Mouse (Mus musculus) cerebellum, adult 11 months (tissue): Measurements from ENCODE around the gene Prrt3.

ENCODE experiments used
- DNase-seq: peaks from one replicate; pipeline ENCODE4 v3.0.0; 2022

The Prrt3 gene

DNA sequence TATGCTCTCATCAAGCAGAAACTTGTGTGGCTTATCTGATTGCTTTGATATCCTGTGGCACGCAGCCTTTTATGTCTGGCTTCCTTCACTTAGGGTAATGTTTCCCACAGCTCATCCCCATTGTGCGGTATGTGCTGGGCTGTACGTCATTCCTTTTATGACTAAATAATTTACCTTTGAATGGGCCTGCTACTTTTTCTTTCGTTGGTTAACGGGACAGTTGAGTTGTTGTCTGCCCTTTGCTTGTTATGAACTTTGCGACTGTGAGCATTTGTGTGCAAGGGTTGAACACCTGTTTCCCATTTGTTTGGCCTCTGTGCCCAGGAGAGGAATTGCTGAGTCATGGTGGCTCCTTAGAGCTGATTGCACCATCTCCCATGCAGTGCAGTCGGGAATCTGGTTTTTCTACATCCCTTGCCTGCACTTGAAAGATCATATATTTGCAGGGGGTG, 14.6 kb downstream of the Prrt3 start:
- DNase-seq = no peak

DNA sequence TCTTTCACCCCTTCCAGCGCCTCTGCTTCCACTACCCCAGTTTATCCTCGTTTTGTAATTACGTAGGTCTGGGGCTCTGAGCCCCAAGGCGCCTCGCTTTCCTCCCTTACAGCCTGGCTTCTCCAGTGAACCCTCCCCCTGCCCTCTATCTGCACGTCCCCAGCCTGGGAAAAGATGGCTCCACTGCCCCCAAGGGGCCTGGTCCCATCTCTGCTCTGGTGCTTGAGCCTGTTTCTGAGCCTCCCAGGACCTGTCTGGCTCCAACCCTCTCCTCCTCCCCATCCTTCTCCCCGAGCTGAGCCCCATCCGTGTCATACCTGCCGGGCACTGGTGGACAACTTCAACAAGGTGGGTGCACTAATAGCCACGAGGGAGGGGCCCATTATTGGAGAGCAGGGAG, 18.0 kb downstream of the Prrt3 start:
- no peak for DNase-seq

DNA sequence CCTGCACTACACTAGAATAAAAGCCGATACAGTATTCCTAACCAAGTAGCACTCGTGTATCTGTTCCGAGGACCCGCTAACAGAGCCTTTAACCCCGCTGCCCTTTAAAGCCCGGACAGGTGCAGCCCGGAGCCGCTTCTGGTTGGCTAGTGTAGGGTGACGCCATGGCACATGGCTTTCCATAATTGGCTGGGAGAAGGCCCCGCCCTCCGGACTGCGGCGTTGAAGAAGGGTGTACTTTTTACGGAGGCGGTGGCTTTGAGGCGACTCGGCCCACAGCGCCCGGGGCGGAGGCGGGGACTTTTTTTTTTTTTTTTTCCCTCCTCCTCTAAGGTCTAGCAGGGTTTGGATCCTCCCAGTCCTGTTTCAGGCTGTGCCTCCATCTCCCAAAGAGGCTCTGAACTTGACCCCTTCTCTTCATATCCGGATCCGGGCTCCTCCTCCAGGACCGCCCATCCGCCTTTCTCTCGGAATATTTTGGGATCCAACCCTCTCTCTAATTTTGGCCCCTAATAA, 18.6 kb downstream of the Prrt3 start, which contains the start of gene Creld1:
Gene Creld1 (plus strand): TSS at position 198 of the 516 bp plus-strand sequence.
- DNase-seq = peak; percentile 95

DNA sequence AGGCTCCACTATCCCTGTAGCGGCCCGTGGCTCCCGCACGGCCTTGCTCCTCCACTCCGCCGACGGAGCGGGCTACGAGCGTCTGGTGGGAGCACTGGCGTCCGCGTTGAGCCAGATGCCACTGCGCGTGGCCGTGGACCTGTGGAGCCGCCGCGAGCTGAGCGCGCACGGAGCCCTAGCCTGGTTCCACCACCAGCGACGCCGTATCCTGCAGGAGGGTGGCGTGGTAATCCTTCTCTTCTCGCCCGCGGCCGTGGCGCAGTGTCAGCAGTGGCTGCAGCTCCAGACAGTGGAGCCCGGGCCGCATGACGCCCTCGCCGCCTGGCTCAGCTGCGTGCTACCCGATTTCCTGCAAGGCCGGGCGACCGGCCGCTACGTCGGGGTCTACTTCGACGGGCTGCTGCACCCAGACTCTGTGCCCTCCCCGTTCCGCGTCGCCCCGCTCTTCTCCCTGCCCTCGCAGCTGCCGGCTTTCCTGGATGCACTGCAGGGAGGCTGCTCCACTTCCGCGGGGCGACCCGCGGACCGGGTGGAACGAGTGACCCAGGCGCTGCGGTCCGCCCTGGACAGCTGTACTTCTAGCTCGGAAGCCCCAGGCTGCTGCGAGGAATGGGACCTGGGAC, 19.1 kb downstream of the Prrt3 start:
- peak; percentile 61 for DNase-seq

DNA sequence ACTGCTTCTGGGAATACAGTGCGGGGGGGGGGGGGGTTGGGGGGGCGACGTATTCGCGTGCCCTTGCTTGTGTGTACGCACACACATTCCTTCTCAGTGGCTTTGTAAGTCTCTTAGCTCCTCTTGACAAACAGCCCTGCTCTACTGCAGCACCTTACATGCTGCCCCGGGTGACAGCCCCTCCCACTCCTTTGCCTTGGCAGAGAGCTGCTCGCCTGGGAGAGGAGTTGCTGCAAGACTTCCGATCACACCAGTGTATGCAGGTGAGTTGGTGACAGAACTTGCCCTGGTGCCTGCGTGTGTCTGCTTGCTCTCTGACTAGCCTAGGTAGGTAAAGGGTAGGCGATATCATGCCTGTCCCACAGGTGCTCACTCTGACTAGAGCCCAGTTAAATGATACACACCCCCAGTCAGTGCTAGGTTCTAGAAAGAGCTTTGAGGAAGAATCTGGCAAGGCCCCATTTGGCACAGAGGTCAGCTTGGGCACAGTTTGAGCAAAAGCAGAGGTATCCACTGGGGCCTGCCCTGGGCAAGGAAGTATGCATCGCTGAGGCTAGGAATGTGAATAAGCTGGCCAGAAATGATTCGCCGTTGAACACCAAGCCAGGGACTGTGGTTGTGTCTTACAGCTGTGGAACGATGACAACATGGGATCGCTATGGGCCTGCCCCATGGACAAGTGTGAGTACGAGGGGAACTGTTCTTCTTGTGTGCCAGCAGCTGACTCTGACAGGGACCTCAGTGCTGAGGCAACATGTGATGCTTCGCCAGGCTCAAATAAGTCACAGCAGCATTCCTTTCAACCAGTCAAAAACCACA, 21.0 kb downstream of the Prrt3 start:
- no peak for DNase-seq

DNA sequence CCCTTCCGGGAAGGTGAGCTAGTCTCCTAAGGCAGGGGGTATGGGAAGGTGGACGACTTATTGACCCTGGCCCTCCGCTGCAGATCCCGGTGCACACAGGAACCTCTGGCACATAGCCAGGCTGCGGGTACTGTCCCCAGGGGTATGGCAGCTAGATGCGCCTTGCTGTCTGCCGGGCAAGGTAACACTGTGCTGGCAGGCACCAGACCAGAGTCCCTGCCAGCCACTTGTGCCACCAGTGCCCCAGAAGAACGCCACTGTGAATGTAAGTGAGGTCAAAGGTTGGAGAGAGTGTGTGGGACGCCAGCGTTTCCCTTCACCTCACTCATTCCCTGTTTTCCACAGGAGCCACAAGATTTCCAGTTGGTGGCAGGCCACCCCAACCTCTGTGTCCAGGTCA, 22.8 kb downstream of the Prrt3 start:
- no peak for DNase-seq

DNA sequence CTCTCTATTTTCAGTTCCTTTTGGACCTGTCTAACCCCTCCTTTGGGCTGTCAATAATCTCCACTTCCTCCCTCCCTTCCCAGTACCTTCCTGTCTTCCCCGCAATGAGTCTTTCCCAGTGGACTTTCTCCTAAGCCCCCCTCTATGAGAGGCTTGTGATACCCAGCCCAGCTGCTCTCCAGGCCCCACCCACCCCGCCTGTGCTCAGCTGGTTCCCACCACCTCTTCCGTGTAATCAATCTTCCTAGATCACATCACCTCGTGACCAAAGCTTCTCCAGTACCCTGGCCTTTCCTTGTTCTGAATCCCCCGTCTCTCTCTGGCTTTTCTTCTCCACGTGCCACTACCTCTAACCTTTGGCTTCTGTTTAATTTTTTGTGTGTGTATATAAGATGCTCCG, 24.4 kb downstream of the Prrt3 start:
- no peak for DNase-seq

DNA sequence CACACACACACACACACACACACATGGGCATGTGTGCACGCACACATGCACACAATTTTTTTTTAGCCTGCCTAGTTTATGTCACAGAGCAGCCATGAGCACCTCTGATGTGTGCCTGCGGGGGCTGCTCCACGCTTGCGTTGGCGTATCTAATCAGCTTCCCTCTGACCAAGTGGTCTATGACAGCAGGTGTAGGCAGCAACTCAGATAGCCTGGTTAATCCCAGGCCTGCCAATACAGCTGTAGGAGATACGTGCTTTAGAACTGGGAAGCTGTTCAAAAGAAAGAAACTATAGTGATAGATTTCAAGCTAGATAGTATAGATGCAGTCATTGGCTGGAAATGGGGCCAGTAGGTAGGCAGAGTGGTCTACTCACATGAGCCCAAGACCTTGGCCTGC, 28.0 kb downstream of the Prrt3 start:
- DNase-seq = no peak

DNA sequence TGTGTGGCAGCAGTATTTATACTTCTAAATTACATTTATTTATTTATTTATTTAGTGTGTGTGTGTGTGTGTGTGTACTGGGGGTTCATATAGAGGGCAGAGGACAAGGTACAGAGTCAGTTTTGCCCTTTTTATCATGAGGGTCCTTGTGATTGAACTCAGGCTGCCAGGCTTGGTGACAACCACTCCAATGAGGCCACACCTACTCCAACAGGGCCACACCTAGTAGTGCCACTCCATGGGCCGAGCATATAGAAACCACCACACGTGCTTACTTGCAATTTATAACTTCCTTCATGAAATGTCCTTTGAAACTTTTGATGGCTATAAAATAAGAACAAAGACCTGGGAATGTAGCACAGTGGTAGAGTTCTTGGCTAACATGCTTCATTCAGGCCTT, 28.5 kb downstream of the Prrt3 start:
- DNase-seq = no peak

DNA sequence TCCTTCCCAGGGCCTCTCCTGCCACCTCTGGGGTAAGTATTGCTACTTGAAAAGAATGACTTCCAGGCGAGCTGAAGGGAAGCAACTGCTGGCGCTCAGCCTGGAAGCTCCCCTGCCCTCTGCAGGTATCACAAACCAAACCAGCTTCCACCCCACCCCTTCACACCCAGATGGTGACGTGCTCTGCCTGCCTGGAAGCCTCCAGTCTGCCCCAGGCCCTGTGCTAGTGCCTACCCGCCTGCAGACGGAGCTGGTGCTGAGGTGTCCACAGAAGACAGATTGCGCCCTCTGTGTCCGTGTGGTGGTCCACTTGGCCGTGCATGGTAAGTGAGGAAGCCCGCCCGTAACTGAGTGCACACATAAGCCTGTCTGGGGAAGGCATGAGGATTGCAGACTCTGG, 29.7 kb downstream of the Prrt3 start:
- DNase-seq = no peak

DNA sequence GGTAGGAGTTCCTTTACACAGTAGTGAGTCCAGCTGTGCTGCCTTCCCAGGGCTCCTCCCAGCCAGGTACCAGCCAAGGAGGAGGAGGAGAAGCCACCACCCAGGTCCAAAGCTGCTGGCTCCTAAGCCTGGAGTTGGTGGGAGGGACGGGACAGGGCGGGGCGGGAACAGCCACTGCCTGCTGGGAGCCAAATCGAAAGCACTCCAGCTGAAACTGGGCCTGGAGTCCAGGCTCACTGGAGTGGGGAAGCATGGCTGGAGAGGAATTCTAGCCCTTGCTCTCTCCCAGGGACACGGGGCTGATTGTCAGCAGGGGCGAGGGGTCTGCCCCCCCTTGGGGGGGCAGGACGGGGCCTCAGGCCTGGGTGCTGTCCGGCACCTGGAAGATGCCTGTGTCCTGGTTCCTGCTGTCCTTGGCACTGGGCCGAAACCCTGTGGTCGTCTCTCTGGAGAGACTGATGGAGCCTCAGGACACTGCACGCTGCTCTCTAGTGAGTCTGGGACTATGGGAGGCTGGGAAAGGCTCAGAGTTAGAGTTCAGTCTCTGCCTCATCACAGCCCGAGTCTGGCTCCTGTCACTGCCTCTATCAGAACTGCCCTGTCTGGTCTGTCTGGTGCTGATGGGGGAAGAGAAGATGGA, 30.3 kb downstream of the Prrt3 start, which contains the start of gene Il17rc:
Gene Il17rc (plus strand): TSS at position 131 of the 640 bp plus-strand sequence.
- DNase-seq = no peak

DNA sequence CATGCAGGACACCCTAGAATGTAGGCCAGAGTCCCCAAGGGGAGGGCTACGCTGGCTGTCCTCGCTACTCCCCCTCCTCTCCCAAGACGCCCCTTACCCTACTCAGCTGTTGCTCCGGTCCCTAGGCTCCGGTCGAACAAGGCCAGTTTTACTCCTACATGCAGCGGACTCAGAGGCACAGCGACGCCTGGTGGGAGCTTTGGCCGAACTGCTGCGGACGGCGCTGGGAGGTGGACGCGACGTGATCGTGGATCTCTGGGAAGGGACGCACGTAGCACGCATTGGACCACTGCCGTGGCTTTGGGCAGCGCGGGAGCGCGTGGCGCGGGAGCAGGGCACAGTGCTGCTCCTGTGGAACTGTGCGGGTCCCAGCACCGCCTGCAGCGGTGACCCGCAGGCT, 32.3 kb downstream of the Prrt3 start:
- peak; percentile 75 for DNase-seq

DNA sequence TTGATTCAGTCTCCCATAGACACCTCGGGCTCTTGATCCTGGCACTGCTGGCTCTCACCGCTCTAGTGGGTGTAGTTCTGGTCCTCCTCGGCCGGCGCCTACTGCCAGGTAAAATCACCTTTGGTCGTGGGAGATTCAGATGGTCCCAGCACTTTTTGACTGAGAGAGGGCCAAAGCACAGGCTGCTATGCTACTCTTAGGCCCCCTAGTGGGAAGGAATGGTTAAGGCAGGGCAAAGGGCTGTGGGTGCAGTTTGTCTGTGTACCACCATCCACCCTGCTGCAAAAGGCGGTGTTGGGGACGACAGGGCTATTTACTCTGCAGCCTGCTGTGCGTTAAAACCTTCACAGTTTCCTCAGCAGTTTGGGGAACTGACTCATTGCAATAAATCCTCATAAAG, 32.7 kb downstream of the Prrt3 start:
- peak; percentile 68 for DNase-seq

DNA sequence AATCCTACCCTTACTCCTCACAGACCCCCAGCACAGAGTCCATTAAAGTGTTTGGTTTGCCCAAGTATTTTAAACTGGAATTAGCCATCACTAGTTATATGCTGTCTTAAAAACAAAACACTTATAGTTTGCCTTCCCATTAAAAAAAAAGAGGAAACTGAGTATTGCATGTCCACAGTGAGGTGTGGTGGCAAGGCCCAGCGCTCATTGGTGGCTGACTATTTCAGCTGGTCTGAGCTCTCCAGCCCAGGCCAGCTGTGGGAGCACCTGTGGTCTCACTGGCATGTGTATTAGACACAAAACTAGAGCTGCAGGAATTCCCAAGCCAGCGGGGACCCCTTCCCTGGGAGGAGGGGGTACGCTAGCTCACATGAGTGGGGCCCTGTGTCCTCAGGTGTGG, 33.2 kb downstream of the Prrt3 start:
- no peak for DNase-seq

DNA sequence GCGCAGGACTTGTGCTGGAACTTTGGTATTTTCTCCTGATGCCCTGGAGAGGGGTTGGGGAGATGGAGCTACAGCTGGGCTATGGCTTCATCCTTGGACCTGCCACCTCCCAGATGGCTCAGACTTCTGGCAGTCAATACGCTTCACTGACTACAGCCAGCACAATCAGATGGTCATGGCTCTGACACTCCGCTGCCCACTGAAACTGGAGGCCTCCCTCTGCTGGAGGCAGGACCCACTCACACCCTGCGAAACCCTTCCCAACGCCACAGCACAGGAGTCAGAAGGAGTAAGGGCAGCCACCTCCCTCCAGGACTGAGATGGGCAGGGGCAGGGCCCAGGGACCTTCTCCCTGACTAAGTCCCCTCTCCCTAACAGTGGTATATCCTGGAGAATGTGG, 36.1 kb downstream of the Prrt3 start:
- DNase-seq = no peak

DNA sequence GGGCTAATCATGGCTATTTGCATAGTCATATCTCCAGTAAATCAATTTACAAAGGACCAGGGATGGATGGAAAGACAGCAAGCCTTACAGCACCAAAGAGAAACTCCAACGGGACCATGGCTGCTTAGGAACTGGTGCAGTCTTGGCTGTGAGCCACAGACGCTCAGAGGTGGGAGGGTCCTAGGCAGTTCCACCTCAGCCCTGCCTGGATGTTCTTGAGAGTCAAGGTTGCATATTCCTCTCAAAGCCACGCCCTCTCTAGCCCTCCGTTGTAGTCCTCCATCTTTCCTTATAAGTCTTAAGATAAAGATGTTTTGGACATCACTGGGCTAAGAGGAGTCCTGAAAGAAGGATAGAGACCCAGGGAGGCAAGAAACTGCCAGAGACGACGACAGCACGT, 37.7 kb downstream of the Prrt3 start:
- DNase-seq = no peak

DNA sequence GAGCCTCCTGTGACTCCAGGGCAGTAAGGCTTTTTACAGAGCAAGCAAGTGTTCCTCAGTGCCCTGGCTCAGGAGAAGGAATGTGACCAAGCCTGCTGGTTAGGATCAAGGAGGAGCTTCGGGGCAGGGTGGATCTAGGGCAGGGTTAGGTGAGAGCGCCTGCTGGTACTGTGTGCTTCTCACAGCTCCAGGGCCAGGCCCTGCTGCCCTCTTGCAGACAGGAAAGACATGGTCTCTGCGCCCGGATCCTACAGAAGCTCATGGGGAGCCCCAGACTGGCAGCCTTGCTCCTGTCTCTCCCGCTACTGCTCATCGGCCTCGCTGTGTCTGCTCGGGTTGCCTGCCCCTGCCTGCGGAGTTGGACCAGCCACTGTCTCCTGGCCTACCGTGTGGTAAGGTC, 43.1 kb downstream of the Prrt3 start:
- DNase-seq = no peak

DNA sequence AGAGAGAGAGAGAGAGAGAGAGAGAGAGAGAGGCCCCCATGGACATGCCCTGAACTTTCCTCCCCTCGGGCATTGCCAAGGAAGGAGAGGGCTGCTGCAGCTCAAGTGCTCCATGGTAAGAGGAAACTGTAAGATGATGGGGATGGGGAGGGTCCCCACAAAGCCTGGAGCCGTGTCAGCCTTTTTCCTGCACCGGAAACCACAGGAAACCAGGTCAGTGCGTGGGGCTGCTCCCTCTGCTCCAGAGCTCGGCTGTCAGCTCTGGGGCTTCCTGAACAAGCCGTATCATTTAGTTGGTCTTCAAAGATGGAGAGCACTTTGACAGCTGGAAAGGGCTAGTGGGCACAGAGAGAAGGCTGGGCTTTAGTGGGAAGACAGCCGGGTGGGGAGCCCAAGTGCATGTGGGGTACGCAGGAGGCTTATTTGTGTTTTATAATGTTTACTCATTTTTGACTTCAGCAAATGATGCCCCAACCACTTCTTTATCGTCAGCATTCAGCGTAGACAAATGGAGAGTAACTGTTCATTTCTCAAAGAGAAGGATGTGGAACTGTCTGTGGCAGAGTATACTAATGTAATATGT, 43.7 kb downstream of the Prrt3 start, which contains the start of gene Il17re:
Gene Il17re (plus strand): TSS at position 533 of the 583 bp plus-strand sequence.
- DNase-seq = no peak

DNA sequence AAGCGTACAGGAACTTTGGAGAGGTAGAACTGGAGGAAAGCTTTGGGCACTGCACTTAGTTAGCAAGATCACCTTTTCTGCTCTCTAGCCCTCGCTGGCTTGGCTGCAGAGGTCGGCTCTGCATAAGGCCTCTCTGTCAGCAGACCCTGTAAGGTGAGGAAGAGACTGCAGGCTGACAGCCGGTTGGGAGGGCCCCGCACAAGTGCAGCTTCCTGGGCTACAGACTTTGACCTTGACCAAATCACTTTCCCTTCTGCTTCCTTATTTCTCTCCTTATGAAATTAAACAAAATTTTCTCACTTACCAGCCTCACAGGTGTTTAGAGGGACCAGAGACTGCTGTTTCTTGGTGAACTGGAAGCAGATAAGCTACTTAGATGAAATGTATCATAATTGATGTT, 46.7 kb downstream of the Prrt3 start:
- DNase-seq = no peak

DNA sequence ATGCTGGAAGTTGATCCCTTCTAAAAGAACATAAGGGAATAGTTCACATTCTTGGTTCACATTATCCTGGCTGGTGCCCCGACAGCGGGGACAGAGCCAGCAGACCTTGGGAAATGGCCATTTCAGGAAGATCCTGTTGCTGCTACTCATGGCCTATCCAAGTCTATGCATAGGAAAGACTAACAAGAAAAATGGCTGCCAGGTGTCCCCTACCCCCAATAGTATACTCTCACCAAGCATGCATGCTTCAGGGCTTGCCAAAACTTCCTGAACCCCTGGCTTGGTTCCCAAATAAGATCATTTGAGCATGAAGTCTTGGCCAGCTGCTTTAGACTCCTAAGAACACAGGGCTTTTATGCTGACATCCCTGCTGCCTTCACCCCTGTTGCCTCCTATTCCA, 49.9 kb downstream of the Prrt3 start:
- no peak for DNase-seq

DNA sequence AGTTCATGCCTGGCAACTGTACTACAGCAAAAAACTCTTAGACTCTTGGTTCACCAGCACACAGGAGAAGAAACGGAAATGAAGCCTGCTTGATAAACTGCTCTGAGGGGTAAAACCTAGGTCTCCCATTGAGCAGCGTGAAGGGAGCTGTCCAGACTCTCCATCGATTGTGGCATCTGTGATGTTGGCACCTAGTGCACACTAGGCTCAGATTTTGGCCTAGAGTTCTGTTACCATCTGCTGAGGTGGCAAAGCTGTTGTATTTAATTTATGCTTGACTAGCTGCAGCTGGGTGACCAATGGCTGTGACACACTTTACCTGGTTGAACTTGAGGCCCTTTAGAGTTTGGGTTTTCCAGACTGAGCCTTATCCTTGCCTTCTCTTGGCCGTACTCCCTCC, 54.1 kb downstream of the Prrt3 start:
- no peak for DNase-seq

DNA sequence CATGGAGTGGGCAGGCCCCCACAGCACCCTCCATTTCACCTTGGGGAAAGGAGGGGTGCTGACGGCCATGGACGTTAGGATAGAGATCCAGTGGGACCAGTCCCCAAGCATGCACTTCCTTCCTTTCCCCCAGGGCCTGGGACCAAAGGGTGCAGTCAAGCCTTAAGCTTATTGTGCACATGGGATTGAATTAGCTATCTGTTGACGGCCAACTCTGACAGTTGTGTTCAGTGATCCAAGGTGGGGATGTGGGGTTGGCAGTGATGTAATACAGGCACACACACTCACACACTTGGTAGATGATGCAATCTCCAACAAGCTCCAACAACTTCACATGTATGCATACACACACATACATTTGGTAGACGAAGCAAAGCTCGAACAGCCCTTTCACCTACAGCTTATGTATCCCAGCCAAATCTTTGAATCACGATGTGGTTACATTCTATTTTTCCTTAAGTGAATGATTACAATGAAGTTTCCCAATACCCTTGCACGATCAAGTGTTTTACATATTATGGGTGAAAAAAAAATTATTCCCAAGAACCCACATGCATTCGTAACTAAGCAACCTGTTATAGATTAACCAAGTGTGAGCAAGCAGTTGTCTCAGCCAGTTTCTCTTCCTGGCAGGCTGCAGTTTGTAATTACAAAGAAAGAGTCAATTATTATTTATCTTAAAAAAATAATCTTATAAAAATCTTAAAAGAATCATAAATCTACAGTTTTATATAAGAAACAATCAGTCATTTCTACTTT, 57.3 kb downstream of the Prrt3 start:
- DNase-seq = no peak
